In genomic region chr2:105182501-105182900, GRCm38 (mm10) we compare ENCODE assay signal across 26 mouse cellular contexts. TPM values are rescaled to one million over a fixed set of nuclear protein-coding genes. Genes with fewer than 3 reads are reported as not detected.
DNase-seq lines count a peak whose midpoint lies in the region; ATAC-seq lines count a peak whose summit lies in the region.
"Had no signal": no experiment of that assay in that cellular context is flagged by ENCODE, and none has a peak within 500 bp of the region (broad histone marks: within the 10 kb centered on the region; RNA-seq: fewer than 3 reads in every experiment).

No protein-coding gene starts in this region.

- peak; percentile 15 for DNase-seq in embryo, embryonic 9.5 days (ENCODE audit: extremely low spot score)
- no peak for DNase-seq in embryo, embryonic 10 days (ENCODE audit: low spot score)
- DNase-seq in neural tube, embryonic 10.5 days (ENCODE audit: extremely low spot score, low spot score) = no peak
- peak; percentile 18 for DNase-seq in mesoderm, embryonic 11.5 days (ENCODE audit: low read depth, low spot score)
- no peak for DNase-seq in left cerebral cortex, postnatal 36 days (ENCODE audit: low spot score in 2 of 2)
- DNase-seq in natural killer cell, adult 2 months (ENCODE audit: low spot score in 2 of 2) = no peak
- DNase-seq: adrenal gland, postnatal 14 days; cerebellum, adult 11-12 months; cerebellum, adult 9-10 months; cerebellum, postnatal 25 days; gastrocnemius, postnatal 10 days; heart, adult 2 months; heart, postnatal 10 days; heart, postnatal 4 days had no signal

- peak; percentile 9; the same call in 1 of the 2 replicates for ATAC-seq in neural tube, embryonic 14.5 days (ENCODE audit: low read depth)
- ATAC-seq: activated CD4-positive, CD25-positive, alpha-beta regulatory T cell, adult 4 months; forebrain, embryonic 16.5 days; hindbrain, embryonic 16.5 days; inflammation-experienced regulatory T-cells, adult 6 months had no signal

- no peak overlapping the region for H3K27ac ChIP-seq in neural tube, embryonic 14.5 days (ENCODE audit: low read depth, low read length)
- H3K27ac ChIP-seq: embryonic facial prominence, embryonic 12.5 days; forebrain, embryonic 12.5 days; heart, adult 2 months; hindbrain, embryonic 12.5 days had no signal

- 28% methylated on average over 6 of the region's 6 CpGs for WGBS in neural tube, embryonic 14.5 days

- H3K9me3 ChIP-seq in neural tube, embryonic 14.5 days (ENCODE audit: control insufficient read depth, low read length) = no peaks in the 10 kb centered on the region
- H3K9me3 ChIP-seq: embryonic facial prominence, embryonic 12.5 days; G1E; hindbrain, embryonic 12.5 days had no signal

- no peaks in the 10 kb centered on the region for H3K4me1 ChIP-seq in neural tube, embryonic 14.5 days (ENCODE audit: control insufficient read depth, insufficient read depth, low read length)
- H3K4me1 ChIP-seq: embryonic facial prominence, embryonic 12.5 days; forebrain, embryonic 12.5 days; hindbrain, embryonic 12.5 days had no signal

- intact Hi-C loops in left cerebral cortex, postnatal 36 days (cut with DNase I) = no loop called here

- H3K4me3 ChIP-seq in neural tube, embryonic 14.5 days (ENCODE audit: low read depth, low read length) = no peak overlapping the region
- H3K4me3 ChIP-seq: embryonic facial prominence, embryonic 12.5 days; forebrain, embryonic 12.5 days; heart, adult 2 months; hindbrain, embryonic 12.5 days had no signal

- no peaks in the 10 kb centered on the region for H3K27me3 ChIP-seq in neural tube, embryonic 14.5 days (ENCODE audit: control insufficient read depth, insufficient read depth, low read length)
- H3K27me3 ChIP-seq: embryonic facial prominence, embryonic 12.5 days; forebrain, embryonic 12.5 days; hindbrain, embryonic 12.5 days had no signal

- no peaks in the 10 kb centered on the region for H3K36me3 ChIP-seq in neural tube, embryonic 14.5 days (ENCODE audit: control insufficient read depth, insufficient read depth, low read length)
- H3K36me3 ChIP-seq: embryonic facial prominence, embryonic 12.5 days; forebrain, embryonic 12.5 days; G1E; hindbrain, embryonic 12.5 days had no signal

- no peak overlapping the region for H3K4me2 ChIP-seq in neural tube, embryonic 14.5 days (ENCODE audit: low read depth, low read length)
- H3K4me2 ChIP-seq: embryonic facial prominence, embryonic 12.5 days; forebrain, embryonic 12.5 days; hindbrain, embryonic 12.5 days had no signal

- H3K9ac ChIP-seq in neural tube, embryonic 14.5 days (replicated peaks; ENCODE audit: low read depth, low read length) = no peak overlapping the region
- H3K9ac ChIP-seq: embryonic facial prominence, embryonic 12.5 days; forebrain, embryonic 12.5 days; hindbrain, embryonic 12.5 days had no signal

RNA-seq across cellular contexts. Expression of gene Them7, which starts 41.6 kb away (rescaled TPM):
- polyA plus RNA-seq in neural tube, embryonic 14.5 days (2014; fragmentation: Nextera tagmentation; extraction: Ambion mirVana) = 0.20 TPM in 1 of 2 replicates, not detected in the other
- not detected for total RNA-seq in left cerebral cortex, postnatal 36 days (2021)
- total RNA-seq: G1E; gastrocnemius, postnatal 10 days had no signal
- polyA plus RNA-seq: activated CD4-positive, CD25-positive, alpha-beta regulatory T cell, adult 4 months; C2C12; cortical plate, adult 2 months; forebrain, embryonic 12.5 days; forebrain, embryonic 16.5 days; frontal cortex, adult 2 months; G1E; inflammation-experienced regulatory T-cells, adult 6 months had no signal

RNA-seq across cellular contexts. Expression of gene Wt1, which starts 56.2 kb away (rescaled TPM):
- 2.2 TPM in 2 replicates for polyA plus RNA-seq in neural tube, embryonic 14.5 days (2014; fragmentation: Nextera tagmentation; extraction: Ambion mirVana)
- under 1 TPM; 0.16 to 0.27 TPM for total RNA-seq in left cerebral cortex, postnatal 36 days (2021)
- polyA plus RNA-seq: activated CD4-positive, CD25-positive, alpha-beta regulatory T cell, adult 4 months; C2C12; forebrain, embryonic 12.5 days; G1E; inflammation-experienced regulatory T-cells, adult 6 months had no signal

Comparison
In these comparisons a context has a peak if more than half of its experiments do, and no peak if none do; other contexts are left out.
1. DNase-seq: peak in embryo, embryonic 9.5 days (single experiment) and mesoderm, embryonic 11.5 days (single experiment); none in embryo, embryonic 10 days (single experiment), neural tube, embryonic 10.5 days (single experiment), left cerebral cortex, postnatal 36 days (0 of 2) and natural killer cell, adult 2 months (0 of 2).